Mouse (Mus musculus): Measurements from ENCODE around the gene Tbpl1.

Tbpl1 gene

DNA sequence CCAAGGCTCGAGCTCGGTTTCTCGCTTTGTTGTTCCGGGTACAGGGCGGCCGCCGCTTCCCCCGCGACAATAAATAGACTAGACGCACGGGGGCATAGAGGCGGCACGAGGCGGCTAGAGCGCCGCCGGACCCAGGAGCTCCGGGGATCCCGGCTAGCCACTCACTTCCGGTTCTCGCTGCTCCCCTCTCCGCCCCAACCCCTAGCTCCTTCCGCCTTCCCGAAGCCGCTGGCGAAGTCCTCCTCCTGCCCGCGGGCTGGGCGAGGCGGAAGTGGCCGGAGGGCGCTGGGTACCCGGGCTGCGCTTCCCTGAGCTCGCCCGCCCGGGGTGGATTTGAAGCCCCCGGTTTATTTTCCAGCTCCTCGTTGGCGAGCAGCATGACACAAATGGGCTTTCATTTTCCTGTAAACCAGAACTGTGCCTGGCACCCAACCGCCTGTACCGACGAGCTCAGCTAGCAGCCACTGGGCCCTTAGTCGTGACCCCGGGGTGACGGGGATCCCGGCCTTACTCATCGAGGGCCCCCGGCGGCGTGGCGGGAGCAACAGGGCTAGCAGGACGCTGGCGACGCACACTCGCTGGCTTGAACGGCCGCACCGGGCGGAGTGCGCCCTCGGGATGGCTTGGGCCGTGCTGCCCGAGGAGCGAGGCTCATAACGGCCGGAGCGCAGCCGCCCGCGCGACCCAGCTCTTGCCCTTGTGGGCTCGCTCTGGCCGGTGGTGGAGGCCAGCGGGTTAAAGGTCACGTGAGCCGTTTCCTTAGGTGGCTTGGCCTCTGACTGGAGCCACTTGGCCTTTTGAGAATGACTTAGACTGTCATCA lies at the start of gene Tbpl1:
Tbpl1 (minus strand) TSS at position 667 of the 822 bp plus-strand sequence.
- in situ Hi-C loops (cut with MseI, MboI), result no loop called here

DNA sequence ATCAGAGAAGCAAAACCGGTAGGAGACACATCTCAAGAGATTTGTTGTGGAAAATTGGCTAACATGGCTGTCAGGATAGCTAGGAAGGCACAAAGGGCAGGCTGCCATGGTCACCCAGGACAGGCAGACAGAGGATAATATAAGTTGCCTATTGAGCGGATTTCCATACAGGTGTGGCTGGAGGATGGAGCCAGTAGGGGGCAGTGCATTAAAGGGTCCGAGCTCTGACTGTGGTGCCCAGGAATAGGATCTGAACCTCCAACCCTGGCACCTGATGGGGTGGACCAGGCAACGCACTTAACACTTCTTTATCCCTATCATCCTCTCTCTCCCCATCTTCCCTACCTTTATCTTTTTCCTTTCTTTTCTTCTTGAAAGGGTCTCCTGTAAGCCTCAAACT lies 49.7 kb upstream of the Tbpl1 start:
- in situ Hi-C loops (cut with MseI, MboI), result loop anchor here (5.0 to 10.0 kb wide), 2 partner anchors 207 to 301 kb away; no protein-coding TSS in a partner anchor

- in situ Hi-C loops (cut with MseI, MboI), result no loop called here
Measured at GRCm38 (mm10) chr10:22777939-22778338, 46.2 kb upstream of the Tbpl1 start.

DNA sequence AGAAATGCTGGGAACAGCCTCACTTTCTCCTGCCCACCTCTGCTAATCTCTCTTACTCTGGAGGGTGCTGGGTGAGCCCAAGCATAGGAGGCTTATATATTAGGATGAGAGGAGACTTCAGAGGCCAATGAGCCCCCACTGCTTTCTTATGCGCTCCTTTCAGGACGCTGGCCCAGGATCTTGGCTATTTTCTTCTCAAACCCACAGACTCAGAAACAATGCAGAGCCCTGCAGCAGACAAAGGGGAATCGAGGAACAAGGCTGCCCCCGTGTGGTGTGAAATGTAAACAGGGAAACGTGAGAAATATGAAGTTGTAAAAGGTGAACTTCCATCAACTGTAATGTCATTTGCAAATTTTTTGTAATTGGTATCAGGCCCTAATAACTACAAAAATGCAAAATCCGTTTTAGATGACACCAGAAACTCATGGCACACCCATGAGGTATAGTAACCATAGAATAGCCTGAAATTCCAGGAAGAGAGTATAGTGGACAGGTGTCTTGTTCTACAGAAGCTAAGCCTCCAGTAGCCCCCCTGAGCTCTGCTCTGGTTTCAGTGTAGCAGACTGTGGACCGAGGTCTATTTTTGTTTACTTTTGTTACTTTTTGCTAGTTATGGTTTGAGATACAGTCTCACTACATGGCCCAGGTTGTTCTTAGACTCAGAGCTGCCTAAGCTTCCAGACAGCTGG lies 44.4 kb upstream of the Tbpl1 start:
- in situ Hi-C loops (cut with MseI, MboI), result no loop called here

DNA sequence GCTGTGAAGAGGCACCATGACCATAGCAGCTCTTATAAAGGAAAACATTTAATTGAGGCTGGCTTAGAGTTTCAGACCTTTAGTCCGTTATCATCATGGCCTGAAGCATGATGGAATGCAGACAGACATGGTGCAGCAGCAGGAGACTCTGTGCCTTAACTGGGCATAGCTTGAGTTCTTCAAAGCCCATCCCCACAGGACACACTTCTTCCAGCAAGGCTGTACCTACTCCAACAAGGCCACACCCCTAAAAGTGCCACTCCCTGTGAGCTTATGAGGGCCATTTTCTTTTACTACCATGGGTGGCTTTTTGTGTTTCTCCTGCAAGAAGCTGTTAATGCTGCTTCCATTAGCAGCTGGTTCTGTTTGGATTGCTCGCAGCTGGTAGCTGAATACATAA lies 43.7 kb upstream of the Tbpl1 start:
- in situ Hi-C loops (cut with MseI, MboI), result no loop called here

DNA sequence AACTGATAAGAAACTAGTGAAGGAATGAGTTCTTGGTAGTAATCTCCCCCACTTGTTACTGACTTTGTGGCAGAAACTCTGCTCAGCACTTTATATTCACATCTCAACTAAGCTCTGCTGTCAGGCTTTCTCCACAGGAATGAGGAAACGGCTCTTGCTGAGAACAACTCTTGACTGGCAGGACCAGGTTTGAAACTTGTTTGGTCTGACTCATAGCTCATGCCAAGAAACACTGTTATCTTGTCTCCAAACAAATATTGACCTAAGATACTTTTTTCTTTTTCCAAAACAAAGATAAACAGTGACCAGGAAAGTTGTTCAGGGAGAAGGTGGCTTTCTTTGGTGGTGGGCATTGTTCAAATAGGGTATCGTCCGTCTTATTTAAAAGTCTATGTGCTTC lies 42.9 kb upstream of the Tbpl1 start:
- in situ Hi-C loops (cut with MseI, MboI), result no loop called here

- in situ Hi-C loops (cut with MseI, MboI), result no loop called here
Measured at GRCm38 (mm10) chr10:22754240-22754639, 22.5 kb upstream of the Tbpl1 start.

GRCm38 (mm10) chr10:22751175-22751682 lies 19.5 kb upstream of the Tbpl1 start:
- in situ Hi-C loops (cut with MseI, MboI), result no loop called here

GRCm38 (mm10) chr10:22746334-22747322 lies 14.9 kb upstream of the Tbpl1 start:
- in situ Hi-C loops (cut with MseI, MboI), result no loop called here

- in situ Hi-C loops (cut with MseI, MboI), result no loop called here
Measured at GRCm38 (mm10) chr10:22745922-22746321, 14.2 kb upstream of the Tbpl1 start.

- in situ Hi-C loops (cut with MseI, MboI), result no loop called here
Measured at GRCm38 (mm10) chr10:22732181-22732580, 443 bp upstream of the Tbpl1 start.

DNA sequence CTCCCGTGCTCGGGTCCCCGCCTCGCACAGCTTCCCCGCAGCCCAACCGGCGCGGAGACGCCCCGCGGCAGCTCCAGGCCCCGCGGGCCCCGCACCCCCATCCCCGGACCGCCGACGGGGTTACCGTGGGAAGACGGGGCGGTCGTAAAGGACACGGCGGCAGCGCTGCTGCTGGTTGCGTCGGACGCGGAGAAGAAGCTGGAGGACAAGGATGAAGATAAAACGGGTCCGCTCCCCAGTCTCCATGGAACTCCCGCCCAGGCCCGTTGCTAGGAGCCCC lies 806 bp downstream of the Tbpl1 start:
- in situ Hi-C loops (cut with MseI, MboI), result no loop called here

DNA sequence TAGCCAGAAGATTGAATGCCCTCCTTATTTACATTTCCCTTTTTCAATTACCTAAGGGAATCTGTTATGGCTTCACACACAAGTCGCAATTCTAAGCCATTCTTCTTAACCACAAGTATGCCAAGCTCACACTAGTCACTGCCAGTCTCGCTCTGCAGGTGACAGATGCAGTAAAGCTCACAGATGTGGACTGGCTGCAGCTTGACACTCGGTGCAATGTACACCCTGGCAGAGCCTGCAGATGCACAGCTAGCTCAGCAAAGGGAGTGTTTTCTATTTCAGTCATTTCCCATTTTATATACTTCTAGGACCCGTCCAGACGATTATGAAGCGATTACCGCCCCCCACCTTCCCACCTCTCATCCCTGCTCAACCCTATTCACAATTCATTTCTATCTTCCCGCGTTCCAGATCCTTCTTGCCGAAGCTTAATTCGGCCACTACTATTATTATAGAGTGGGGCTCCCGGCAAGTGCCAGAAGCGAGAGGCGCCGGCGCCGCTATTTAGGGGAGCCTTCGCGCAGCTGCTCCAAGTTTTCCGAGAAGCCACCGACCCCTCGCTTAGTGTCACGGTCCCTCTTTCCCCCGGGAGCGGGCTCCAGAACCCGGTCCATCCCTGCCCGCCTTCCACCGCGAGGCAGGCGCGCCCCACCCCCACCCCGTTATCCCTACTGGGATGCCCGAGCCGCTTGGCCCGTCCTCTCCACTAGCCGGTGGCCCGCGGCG lies 1.3 kb downstream of the Tbpl1 start:
- in situ Hi-C loops (cut with MseI, MboI), result no loop called here

- in situ Hi-C loops (cut with MseI, MboI), result no loop called here
Measured at GRCm38 (mm10) chr10:22728257-22728656, 3.5 kb downstream of the Tbpl1 start.

DNA sequence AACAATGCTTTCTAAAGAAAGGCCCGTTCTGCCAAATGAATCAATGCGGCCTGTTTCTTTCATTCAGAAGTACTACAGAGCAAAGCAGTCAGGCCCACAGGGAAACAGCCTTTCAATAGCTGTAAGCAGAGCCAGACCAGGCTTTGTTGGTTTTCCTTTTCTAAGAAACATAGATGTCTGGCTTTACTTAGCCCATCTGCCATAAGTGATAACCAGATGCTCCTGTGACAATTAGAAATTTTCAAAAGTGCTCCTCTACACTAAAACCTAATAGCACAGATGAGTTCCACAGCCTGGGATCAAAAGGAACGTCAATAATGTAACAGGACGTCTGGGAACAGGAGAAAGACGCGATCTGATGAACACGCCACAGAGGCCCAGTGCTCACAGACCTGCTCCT lies 5.4 kb downstream of the Tbpl1 start:
- in situ Hi-C loops (cut with MseI, MboI), result no loop called here

DNA sequence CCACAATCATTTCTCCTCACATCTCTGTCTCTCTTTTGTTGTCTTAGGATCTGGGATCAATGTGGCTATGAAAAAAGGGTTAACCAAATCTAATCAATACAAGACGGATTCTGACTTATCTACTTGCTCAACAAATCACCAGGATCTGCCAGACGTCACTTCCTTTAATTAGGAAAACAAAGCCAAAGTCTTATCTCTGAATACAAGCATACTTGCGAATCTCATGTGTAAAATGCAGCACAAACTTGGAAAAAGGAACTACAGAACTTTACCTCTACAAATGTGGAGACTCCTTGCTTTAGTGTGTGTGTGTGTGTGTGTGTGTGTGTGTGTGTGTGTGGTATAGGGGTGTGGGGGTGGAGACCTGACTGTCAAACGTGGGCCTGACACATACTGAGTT lies 6.6 kb downstream of the Tbpl1 start:
- in situ Hi-C loops (cut with MseI, MboI), result no loop called here

- in situ Hi-C loops (cut with MseI, MboI), result no loop called here
Measured at GRCm38 (mm10) chr10:22720781-22721529, 10.8 kb downstream of the Tbpl1 start.

- in situ Hi-C loops (cut with MseI, MboI), result loop anchor here (10.0 kb wide), 1 partner anchor 104 kb away; no protein-coding TSS in a partner anchor
Measured at GRCm38 (mm10) chr10:22718475-22718874, 13.3 kb downstream of the Tbpl1 start.

- in situ Hi-C loops (cut with MseI, MboI), result loop anchor here (10.0 kb wide), 1 partner anchor 100 kb away; no protein-coding TSS in a partner anchor
Measured at GRCm38 (mm10) chr10:22714520-22714919, 17.2 kb downstream of the Tbpl1 start.

DNA sequence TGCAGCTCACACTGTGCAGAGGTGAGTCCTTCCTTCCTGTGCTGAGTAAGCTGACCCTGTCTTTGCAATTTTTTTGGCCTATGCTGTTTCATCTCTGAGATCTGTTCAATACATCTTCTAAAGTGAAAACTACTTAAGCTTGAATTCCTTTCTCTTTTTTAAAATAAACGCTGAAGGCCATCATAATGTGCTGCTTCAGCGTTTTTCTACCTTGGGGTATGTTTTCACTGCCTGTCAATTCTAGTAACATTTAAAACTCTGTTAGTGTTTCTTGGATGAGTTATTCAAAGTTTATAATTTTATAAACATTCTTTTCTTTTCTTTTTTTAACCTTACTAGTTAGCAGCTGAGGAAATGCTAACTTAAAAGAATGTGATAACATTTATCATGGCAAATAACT lies 18.8 kb downstream of the Tbpl1 start:
- in situ Hi-C loops (cut with MseI, MboI), result loop anchor here (10.0 kb wide), 1 partner anchor 98 kb away; no protein-coding TSS in a partner anchor

Measured in mouse trophoblast stem cell (cell line).